Mouse (Mus musculus): Measurements from ENCODE around the gene Cdkl4. TPM values are rescaled to one million over a fixed set of nuclear protein-coding genes. Genes with fewer than 3 reads are reported as not detected.
"Not testable (repeated sequence)": the region's sequence is repeated elsewhere in the genome, so short reads cannot be mapped to it uniquely, and the experiment has no call there.

Gene Cdkl4
- polyA plus RNA-seq (2012; rRNA removed): 0.06 and 0.07 TPM in 2 replicates

GRCm38 (mm10) chr17:80577639-80578038 is at the start of gene Cdkl4:
TSS of gene Cdkl4 (minus strand) at chr17:80577813.
- DNase-seq (ENCODE audit: low read depth, low spot score): no peak
- WGBS: 71% methylated on average over 15 of the region's 15 CpGs

- DNase-seq (ENCODE audit: low read depth, low spot score): no peak
Measured at GRCm38 (mm10) chr17:80624979-80625378, 47.4 kb upstream of the Cdkl4 start.

- DNase-seq (ENCODE audit: low read depth, low spot score): no peak
- 87% methylated on average over 4 of the region's 4 CpGs for WGBS
Measured at GRCm38 (mm10) chr17:80621691-80622090, 44.1 kb upstream of the Cdkl4 start.

GRCm38 (mm10) chr17:80620786-80621423 is 43.3 kb upstream of the Cdkl4 start:
- WGBS: 48% methylated on average over 5 of the region's 5 CpGs
- peak; percentile 8 for DNase-seq (ENCODE audit: low read depth, low spot score)

GRCm38 (mm10) chr17:80619556-80619955 is 41.9 kb upstream of the Cdkl4 start:
- WGBS: 92% methylated on average over 13 of the region's 13 CpGs
- DNase-seq (ENCODE audit: low read depth, low spot score): no peak

- no peak for DNase-seq (ENCODE audit: low read depth, low spot score)
- WGBS: 90% methylated on average over 5 of the region's 5 CpGs
Measured at GRCm38 (mm10) chr17:80618890-80619289, 41.3 kb upstream of the Cdkl4 start.

GRCm38 (mm10) chr17:80603806-80604205 is 26.2 kb upstream of the Cdkl4 start:
- no peak for DNase-seq (ENCODE audit: low read depth, low spot score)
- WGBS: 92% methylated on average over 6 of the region's 6 CpGs

GRCm38 (mm10) chr17:80603079-80603625 is 25.5 kb upstream of the Cdkl4 start:
- DNase-seq (ENCODE audit: low read depth, low spot score): no peak
- WGBS: 90% methylated on average over 19 of the region's 19 CpGs

GRCm38 (mm10) chr17:80601371-80601770 is 23.8 kb upstream of the Cdkl4 start:
- WGBS: 72% methylated on average over 13 of the region's 13 CpGs
- no peak for DNase-seq (ENCODE audit: low read depth, low spot score)

- DNase-seq (ENCODE audit: low read depth, low spot score): no peak
- WGBS: 95% methylated on average over 6 of the region's 6 CpGs
Measured at GRCm38 (mm10) chr17:80583051-80583450, 5.4 kb upstream of the Cdkl4 start.

GRCm38 (mm10) chr17:80579901-80580300 is 2.3 kb upstream of the Cdkl4 start:
- WGBS: 89% methylated on average over 6 of the region's 6 CpGs
- DNase-seq (ENCODE audit: low read depth, low spot score): no peak

GRCm38 (mm10) chr17:80579089-80579488 is 1.5 kb upstream of the Cdkl4 start:
- 89% methylated on average over 9 of the region's 9 CpGs for WGBS
- no peak for DNase-seq (ENCODE audit: low read depth, low spot score)

- DNase-seq (ENCODE audit: low read depth, low spot score): no peak
- 95% methylated on average over 1 of the region's 1 CpGs for WGBS
Measured at GRCm38 (mm10) chr17:80578041-80578440, 428 bp upstream of the Cdkl4 start.

- 2% methylated on average over 30 of the region's 30 CpGs for WGBS
- DNase-seq (ENCODE audit: low read depth, low spot score): no peak
Measured at GRCm38 (mm10) chr17:80577214-80577613, 399 bp downstream of the Cdkl4 start.

GRCm38 (mm10) chr17:80575008-80575407 is 2.6 kb downstream of the Cdkl4 start:
- 65% methylated on average over 7 of the region's 7 CpGs for WGBS
- DNase-seq (ENCODE audit: low read depth, low spot score): no peak

- DNase-seq (ENCODE audit: low read depth, low spot score): no peak
- 85% methylated on average over 7 of the region's 7 CpGs for WGBS
Measured at GRCm38 (mm10) chr17:80574471-80574965, 3.1 kb downstream of the Cdkl4 start.

- WGBS: 94% methylated on average over 13 of the region's 13 CpGs
- no peak for DNase-seq (ENCODE audit: low read depth, low spot score)
Measured at GRCm38 (mm10) chr17:80572187-80572935, 5.3 kb downstream of the Cdkl4 start.

GRCm38 (mm10) chr17:80571460-80571859 is 6.2 kb downstream of the Cdkl4 start:
- no peak for DNase-seq (ENCODE audit: low read depth, low spot score)
- 93% methylated on average over 4 of the region's 4 CpGs for WGBS

GRCm38 (mm10) chr17:80569718-80570117 is 7.9 kb downstream of the Cdkl4 start:
- not testable (repeated sequence) for DNase-seq (ENCODE audit: low read depth, low spot score)
- WGBS: 98% methylated on average over 2 of the region's 2 CpGs

- DNase-seq (ENCODE audit: low read depth, low spot score): no peak
- 85% methylated on average over 6 of the region's 6 CpGs for WGBS
Measured at GRCm38 (mm10) chr17:80568842-80569601, 8.6 kb downstream of the Cdkl4 start.

All from large intestine, adult 2 months (tissue).